Mouse (Mus musculus): Measurements from ENCODE around the gene Ccdc169.

GRCm38 (mm10) chr3:55095968-55096654 is 41.0 kb upstream of the Ccdc169 start:
- TF ChIP-seq CTCF (IDR thresholded peaks at IDR 0.05; ENCODE audit: borderline replicate concordance, extremely low read depth, insufficient read depth, insufficient read length) = no peak
- no peak for TF ChIP-seq POLR2A (IDR thresholded peaks at IDR 0.05; ENCODE audit: borderline replicate concordance, extremely low read depth, insufficient read depth, insufficient read length, poor library complexity, severe bottlenecking)
